In the genomic region with DNA sequence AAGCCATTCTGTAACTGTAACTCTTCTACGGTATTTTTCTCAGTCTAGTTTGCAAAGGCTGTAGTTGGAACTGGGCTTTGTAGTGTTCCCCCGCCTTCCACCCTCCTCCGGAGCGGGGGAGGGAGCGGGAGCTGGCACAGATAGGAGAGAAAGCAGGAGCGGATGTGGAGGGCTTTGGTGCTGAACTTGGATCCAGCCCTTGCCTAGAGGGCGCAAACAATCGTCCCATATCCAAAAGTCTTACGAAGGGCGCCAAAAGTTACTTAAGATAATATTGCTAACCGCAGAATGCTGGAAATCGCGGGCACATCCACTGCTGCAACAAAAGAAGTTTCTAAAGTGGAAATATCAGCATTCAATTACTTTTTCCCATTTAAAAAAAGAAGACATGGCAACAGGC, we compare ENCODE assay signal across 7 mouse cellular contexts. TPM values are rescaled to one million over a fixed set of nuclear protein-coding genes. Genes with fewer than 3 reads are reported as not detected.
DNase-seq lines count a peak whose midpoint lies in the region; ATAC-seq and TF ChIP-seq lines count a peak whose summit lies in the region.

No protein-coding gene starts in this region.

- CTCF ChIA-PET in Patski (lab: Charles Lee), result interaction anchor here (1.0 to 1.6 kb wide), 2 partner anchors 45 to 535 kb away, joined by 3 read pairs; no protein-coding TSS in a partner anchor

- intact Hi-C loops in left cerebral cortex, postnatal 14 days (cut with DNase I), result loop anchor here (5.0 kb wide), 1 partner anchor 332 kb away; no protein-coding TSS in a partner anchor

- no peaks in the 10 kb centered on the region for H3K27me3 ChIP-seq in Patski
- H3K27me3 ChIP-seq in forebrain, embryonic 15.5 days, result no peaks in the 10 kb centered on the region
- H3K27me3 ChIP-seq in hindbrain, embryonic 10.5 days (ENCODE audit: insufficient read depth, poor library complexity, severe bottlenecking), result peaks cover 65% of the 10 kb centered on the region

- H3K27ac ChIP-seq in bone marrow macrophage, adult 2 months (ENCODE audit: insufficient read depth, low read depth, low read length), result peak overlapping the region; percentile 32; the same call in 1 of the 2 replicates
- peak overlapping the region; percentile 97 for H3K27ac ChIP-seq in forebrain, embryonic 15.5 days (replicated peaks)
- peak overlapping the region; percentile 65 for H3K27ac ChIP-seq in hindbrain, embryonic 10.5 days

- H3K4me2 ChIP-seq in forebrain, embryonic 15.5 days (replicated peaks), result peak overlapping the region; percentile 55

- TF ChIP-seq CTCF in Patski (IDR thresholded peaks at IDR 0.05), result peak; percentile 32
- no peak for TF ChIP-seq CTCF in bone marrow macrophage, adult 2 months (IDR thresholded peaks at IDR 0.05; ENCODE audit: low read depth, low read length)

- no peaks in the 10 kb centered on the region for H3K36me3 ChIP-seq in forebrain, embryonic 15.5 days
- no peaks in the 10 kb centered on the region for H3K36me3 ChIP-seq in hindbrain, embryonic 10.5 days

- POLR2A ChIA-PET in Patski (lab: Charles Lee), result interaction anchor here (0.7 kb wide), 1 partner anchor 307 kb away, joined by 3 read pairs; no protein-coding TSS in a partner anchor

- H3K9me3 ChIP-seq in forebrain, embryonic 15.5 days, result no peaks in the 10 kb centered on the region
- no peaks in the 10 kb centered on the region for H3K9me3 ChIP-seq in hindbrain, embryonic 10.5 days

- WGBS in forebrain, embryonic 15.5 days, result 1% methylated on average over 13 of the region's 13 CpGs
- 1% methylated on average over 13 of the region's 13 CpGs for WGBS in hindbrain, embryonic 10.5 days

- in situ Hi-C loops in Patski (cut with MboI; ENCODE audit: low pct_unique_long_range_greater_than_20kb), result loop anchor here (10.0 kb wide), 1 partner anchor 330 kb away; no protein-coding TSS in a partner anchor

- TF ChIP-seq POLR2A in bone marrow macrophage, adult 2 months (IDR thresholded peaks at IDR 0.05; ENCODE audit: borderline replicate concordance, low read depth, low read length), result no peak

- H3K4me3 ChIP-seq in bone marrow macrophage, adult 2 months (ENCODE audit: insufficient read depth, low read length), result peak overlapping the region; percentile 66
- peak overlapping the region; percentile 83 for H3K4me3 ChIP-seq in forebrain, embryonic 15.5 days
- peak overlapping the region; percentile 85 for H3K4me3 ChIP-seq in hindbrain, embryonic 10.5 days

- no peak for DNase-seq in Patski (ENCODE audit: low read depth, low spot score)
- peak; percentile 66 for DNase-seq in hindbrain, embryonic 10.5 days (ENCODE audit: low spot score)
- DNase-seq in left cerebral cortex, postnatal 14 days (ENCODE audit: low spot score in 2 of 2), result peak; percentile 32 to 41
- peak; percentile 42 to 59 for DNase-seq in spleen, postnatal 10 days (ENCODE audit: low spot score in 2 of 2)

- peaks cover 24% of the 10 kb centered on the region for H3K4me1 ChIP-seq in bone marrow macrophage, adult 2 months (ENCODE audit: control insufficient read depth, insufficient read depth, low read length)
- peaks cover 44% of the 10 kb centered on the region for H3K4me1 ChIP-seq in forebrain, embryonic 15.5 days
- peaks cover 58% of the 10 kb centered on the region for H3K4me1 ChIP-seq in hindbrain, embryonic 10.5 days (replicated peaks)

- no peak for ATAC-seq in Patski
- no peak for ATAC-seq in forebrain, embryonic 15.5 days (replicated peaks)
- peak; percentile 23 for ATAC-seq in megakaryocyte progenitor cell, adult 5-6 weeks (replicated peaks; ENCODE audit: poor library complexity)

- H3K9ac ChIP-seq in forebrain, embryonic 15.5 days (replicated peaks), result peak overlapping the region; percentile 38; the same call in 1 of the 2 replicates

RNA-seq across cellular contexts. Expression of a gene that starts 2.5 kb away (rescaled TPM):
- polyA plus RNA-seq in Patski (2021), result 40.5 TPM
- 7.8 and 8.1 TPM in 2 replicates for polyA plus RNA-seq in bone marrow macrophage, adult 2 months (2012; ENCODE audit: insufficient read depth, insufficient read length, missing spikeins)
- polyA plus RNA-seq in forebrain, embryonic 15.5 days (2015; fragmentation: Nextera tagmentation; extraction: Ambion mirVana), result 98.3 and 101 TPM in 2 replicates
- 10.9 and 17.5 TPM in 2 replicates for polyA plus RNA-seq in hindbrain, embryonic 10.5 days (2016; fragmentation: Nextera tagmentation; extraction: Ambion mirVana)
- 10 to 100 TPM; 67.1 to 75.4 TPM for total RNA-seq in left cerebral cortex, postnatal 14 days (2021)
- total RNA-seq in megakaryocyte progenitor cell, adult 5-6 weeks (2015), result 21.5 and 35.1 TPM in 2 replicates
- total RNA-seq in megakaryocyte progenitor cell, adult 5-6 weeks (2017), result 1.5 and 3.9 TPM in 2 replicates

RNA-seq across cellular contexts. Expression of a gene that starts 2.8 kb away (rescaled TPM):
- polyA plus RNA-seq in Patski (2021), result 0.09 TPM
- not detected in 2 replicates for polyA plus RNA-seq in bone marrow macrophage, adult 2 months (2012; ENCODE audit: insufficient read depth, insufficient read length, missing spikeins)
- polyA plus RNA-seq in forebrain, embryonic 15.5 days (2015; fragmentation: Nextera tagmentation; extraction: Ambion mirVana), result 39.8 and 45.7 TPM in 2 replicates
- polyA plus RNA-seq in hindbrain, embryonic 10.5 days (2016; fragmentation: Nextera tagmentation; extraction: Ambion mirVana), result 12.7 and 18.4 TPM in 2 replicates
- 1 to 10 TPM; 6.6 to 6.9 TPM for total RNA-seq in left cerebral cortex, postnatal 14 days (2021)
- not detected in 2 replicates for total RNA-seq in megakaryocyte progenitor cell, adult 5-6 weeks (2015)
- not detected in 2 replicates for total RNA-seq in megakaryocyte progenitor cell, adult 5-6 weeks (2017)

Comparison
In these comparisons a context has a peak if more than half of its experiments do, and no peak if none do; other contexts are left out.
1. H3K27ac ChIP-seq: peak in every context shown above with its lines; median percentile 97 in forebrain, embryonic 15.5 days; 65 in hindbrain, embryonic 10.5 days; 32 in bone marrow macrophage, adult 2 months.
2. RNA of a gene that starts 2.8 kb away (polyA plus RNA-seq): 39.8 to 45.7 TPM in forebrain, embryonic 15.5 days and 12.7 to 18.4 TPM in hindbrain, embryonic 10.5 days; 0.09 TPM in Patski (single experiment) and not detected in bone marrow macrophage, adult 2 months; every median in the first group is over 10 times any median in the second.
3. Peak in every context shown above with its lines, with median percentiles within 50 percentile points of each other: H3K4me3 ChIP-seq.